Mouse (Mus musculus) testis, adult 2 months (tissue): ENCODE results near the gene Sdk2.

Experiments used
- CTCF ChIP-seq: fragments of 200-500 bp; IDR thresholded peaks from 2 replicates; pipeline ENCODE4 v1.5.1; 2012; ENCODE audit warnings: low read depth, mild to moderate bottlenecking, inconsistent platforms, low read length, moderate library complexity; ENCODE audit not compliant: control insufficient read depth, insufficient read depth, insufficient replicate concordance
- POLR2A ChIP-seq: fragments of 200-500 bp; IDR thresholded peaks from 2 replicates; pipeline ENCODE4 v1.6.1; 2012; ENCODE audit warnings: low read depth, mild to moderate bottlenecking, inconsistent platforms, low read length, moderate library complexity; ENCODE audit not compliant: control insufficient read depth

DNA sequence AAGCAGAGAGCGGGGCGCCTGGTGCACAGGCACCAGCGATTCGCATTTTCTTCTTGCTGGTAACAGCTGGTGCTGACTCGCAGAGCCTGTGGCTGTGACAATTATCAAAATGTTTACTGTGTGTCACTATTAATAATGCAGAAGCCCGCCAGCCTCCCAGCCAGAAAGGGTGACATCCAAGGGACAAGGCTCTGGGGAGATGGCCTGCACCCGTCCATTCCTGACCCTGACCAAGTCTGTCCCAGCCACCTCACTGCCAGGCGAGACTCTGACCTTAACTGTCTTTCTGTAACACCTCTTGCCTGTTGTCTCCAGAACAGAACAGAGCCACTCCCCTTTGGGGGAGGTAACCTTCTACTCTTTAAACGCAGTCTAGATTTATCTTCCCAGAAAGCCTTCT is 55.3 kb downstream of the Sdk2 start:
- no peak for TF ChIP-seq POLR2A
- no peak for TF ChIP-seq CTCF
